Mouse (Mus musculus) kidney, embryonic 15.5 days (tissue): Measurements from ENCODE around the gene Cdrt4. TPM values are rescaled to one million over a fixed set of nuclear protein-coding genes. Genes with fewer than 3 reads are reported as not detected.

Source experiments
- ATAC-seq: fragments of 200-750 bp; cut with Nextera tagmentation; replicated peaks from 2 replicates; pipeline ENCODE4 v1.8.0; 2017; ENCODE audit warnings: moderate TSS enrichment; ENCODE audit not compliant: low FRiP score
- H3K27ac ChIP-seq: fragments of 300-500 bp; sonication (generic); 2 replicates; pipeline ENCODE4 v1.5.1; 2015; ENCODE audit warnings: mild to moderate bottlenecking, inconsistent platforms
- H3K27me3 ChIP-seq: fragments of 300-500 bp; sonication (generic); 2 replicates; pipeline ENCODE4 v1.6.1; 2015; ENCODE audit warnings: inconsistent platforms
- H3K36me3 ChIP-seq: fragments of 300-500 bp; sonication (generic); 2 replicates; pipeline ENCODE4 v1.6.1; 2015; ENCODE audit warnings: inconsistent platforms
- H3K4me1 ChIP-seq: fragments of 300-500 bp; sonication (generic); 2 replicates; pipeline ENCODE4 v1.6.1; 2015; ENCODE audit warnings: inconsistent platforms
- H3K4me2 ChIP-seq: fragments of 300-500 bp; sonication (generic); 2 replicates; pipeline ENCODE4 v1.6.1; 2015; ENCODE audit warnings: moderate library complexity, mild to moderate bottlenecking, inconsistent platforms
- H3K4me3 ChIP-seq: fragments of 300-500 bp; sonication (generic); replicated peaks from 2 replicates; pipeline ENCODE4 v1.5.1; 2015; ENCODE audit warnings: mild to moderate bottlenecking, inconsistent platforms
- H3K9ac ChIP-seq: fragments of 300-500 bp; sonication (generic); 2 replicates; pipeline ENCODE4 v1.6.1; 2015; ENCODE audit warnings: mild to moderate bottlenecking, inconsistent platforms
- H3K9me3 ChIP-seq: fragments of 300-500 bp; sonication (generic); replicated peaks from 2 replicates; pipeline ENCODE4 v1.6.1; 2016; ENCODE audit warnings: inconsistent platforms
- WGBS: fragments of 180-500 bp; shearing (Covaris S2); methylation state at CpG from one replicate; pipeline ENCODE4 v1.1.7; 2015; ENCODE audit warnings: mixed read lengths; 5-methylcytosine and 5-hydroxymethylcytosine counted together
- polyA plus RNA-seq: library from polyadenylated mRNA; unstranded; fragments of >200 nt; fragmentation: Nextera tagmentation; extraction: Ambion mirVana; gene quantifications from 2 replicates; pipeline ENCODE4 v1.2.1, GENCODE M21; 2015

Cdrt4 gene
- polyA plus RNA-seq, 1 experiment from 2014 or later = not detected

DNA sequence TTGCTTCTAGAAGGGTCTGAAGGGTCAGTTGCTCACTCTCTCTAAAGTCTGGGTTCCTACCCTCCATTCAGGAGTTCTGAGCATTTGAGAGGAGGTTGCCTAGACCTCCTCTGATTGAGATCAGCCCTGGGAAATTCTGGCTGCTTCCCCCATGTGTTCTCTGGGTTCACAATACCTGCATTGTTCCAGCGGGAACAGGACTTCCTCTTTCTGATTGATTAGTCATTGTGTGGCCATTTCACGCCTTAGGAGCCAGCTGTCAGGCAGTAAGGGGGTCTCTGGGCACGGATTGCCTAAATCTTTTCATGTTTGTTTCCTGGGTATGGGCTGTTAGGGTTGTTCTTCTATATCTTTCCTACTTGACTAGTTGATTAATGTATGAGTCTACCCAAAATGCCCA is 32.8 kb downstream of the Cdrt4 start:
- Histone ChIP-seq H3K27ac (0 out of 2 replicates have a peak overlapping the region, but pooled peaks have one; percentile 11), H3K9ac (no peak overlapping the region), H3K4me1 (peaks cover 3% of the 10 kb centered on the region; the same call in 1 of the 2 replicates), H3K4me2 (no peak overlapping the region), H3K4me3 (no peak overlapping the region), H3K36me3 (no peaks in the 10 kb centered on the region), H3K9me3 (no peaks in the 10 kb centered on the region), H3K27me3 (no peaks in the 10 kb centered on the region)
- no peak for ATAC-seq
- WGBS = 23% methylated on average over 3 of the region's 3 CpGs

DNA sequence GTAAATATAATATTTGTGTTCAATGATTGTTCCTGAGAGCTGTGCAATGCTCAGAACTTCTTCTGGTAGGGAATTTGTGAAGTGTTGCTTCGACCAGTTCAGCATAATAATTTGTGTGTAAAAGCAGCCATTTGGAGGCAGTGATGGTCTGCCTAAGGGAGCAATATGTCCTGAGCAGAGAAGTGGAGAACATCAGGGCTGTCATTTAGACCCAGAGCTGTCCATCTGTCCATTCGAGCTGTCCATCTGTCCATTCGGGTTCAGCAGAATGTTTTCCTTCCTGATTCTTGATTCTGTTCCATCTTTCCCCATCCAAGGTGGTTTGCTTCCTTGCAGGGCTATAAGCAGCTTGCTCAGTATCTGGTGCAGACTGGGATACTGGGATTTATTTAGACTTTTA is 33.4 kb downstream of the Cdrt4 start:
- Histone ChIP-seq H3K4me3 (no peak overlapping the region), H3K4me2 (no peak overlapping the region), H3K9me3 (no peaks in the 10 kb centered on the region), H3K4me1 (peaks cover 3% of the 10 kb centered on the region; the same call in 1 of the 2 replicates), H3K27me3 (no peaks in the 10 kb centered on the region), H3K9ac (no peak overlapping the region), H3K27ac (no peak overlapping the region), H3K36me3 (no peaks in the 10 kb centered on the region)
- ATAC-seq = no peak
- 70% methylated on average over 3 of the region's 3 CpGs for WGBS

DNA sequence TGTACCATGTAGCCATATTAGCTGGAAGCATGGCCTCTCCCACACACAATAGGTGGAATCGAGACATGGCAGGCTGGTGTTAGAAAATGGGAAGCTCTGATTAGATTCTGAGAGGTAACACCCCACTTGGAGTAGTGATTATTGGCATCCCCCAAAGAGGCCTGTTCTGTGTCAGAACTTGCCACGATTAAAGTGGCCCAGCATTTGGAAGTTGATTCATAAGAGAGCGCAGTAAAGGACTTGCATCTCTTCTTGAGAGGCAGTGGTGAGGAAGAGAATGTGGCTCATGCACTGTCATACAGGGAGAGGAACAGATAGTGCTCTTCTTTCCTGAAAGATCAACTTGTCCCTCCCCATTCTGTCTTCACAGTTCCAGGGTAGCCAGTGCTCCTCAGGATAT is 34.1 kb downstream of the Cdrt4 start:
- H3K36me3 ChIP-seq = no peaks in the 10 kb centered on the region
- no peaks in the 10 kb centered on the region for H3K9me3 ChIP-seq
- no peaks in the 10 kb centered on the region for H3K27me3 ChIP-seq
- H3K27ac ChIP-seq = no peak overlapping the region
- 91% methylated on average over 3 of the region's 3 CpGs for WGBS
- H3K4me2 ChIP-seq = no peak overlapping the region
- no peak overlapping the region for H3K9ac ChIP-seq
- H3K4me3 ChIP-seq = no peak overlapping the region
- peaks cover 3% of the 10 kb centered on the region; the same call in 1 of the 2 replicates for H3K4me1 ChIP-seq
- ATAC-seq = no peak

DNA sequence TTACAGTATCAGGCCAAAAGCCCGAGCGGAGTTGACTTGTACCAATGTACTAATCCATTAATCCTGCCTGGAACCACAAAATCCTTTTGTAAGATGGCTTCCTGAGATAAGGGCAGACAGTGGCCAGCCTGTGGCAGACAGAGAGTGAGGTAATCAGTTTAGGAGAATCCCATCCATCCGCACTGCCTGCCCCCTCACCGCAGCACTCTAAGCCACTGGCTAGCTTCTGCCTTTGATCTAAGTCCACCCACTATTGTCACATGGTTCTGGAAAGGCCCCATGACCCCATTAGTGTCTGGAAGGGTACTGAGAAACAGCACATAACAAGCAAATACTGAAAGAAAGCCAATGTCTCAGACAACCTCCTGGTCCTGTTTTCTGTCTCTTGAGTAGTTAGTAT is 35.6 kb downstream of the Cdrt4 start:
- Histone ChIP-seq H3K9ac (no peak overlapping the region), H3K36me3 (no peaks in the 10 kb centered on the region), H3K27ac (no peak overlapping the region), H3K27me3 (no peaks in the 10 kb centered on the region), H3K4me1 (peaks cover 3% of the 10 kb centered on the region; the same call in 1 of the 2 replicates), H3K4me2 (no peak overlapping the region), H3K9me3 (no peaks in the 10 kb centered on the region), H3K4me3 (no peak overlapping the region)
- whole genome bisulfite sequencing = 70% methylated on average over 4 of the region's 4 CpGs
- no peak for ATAC-seq

DNA sequence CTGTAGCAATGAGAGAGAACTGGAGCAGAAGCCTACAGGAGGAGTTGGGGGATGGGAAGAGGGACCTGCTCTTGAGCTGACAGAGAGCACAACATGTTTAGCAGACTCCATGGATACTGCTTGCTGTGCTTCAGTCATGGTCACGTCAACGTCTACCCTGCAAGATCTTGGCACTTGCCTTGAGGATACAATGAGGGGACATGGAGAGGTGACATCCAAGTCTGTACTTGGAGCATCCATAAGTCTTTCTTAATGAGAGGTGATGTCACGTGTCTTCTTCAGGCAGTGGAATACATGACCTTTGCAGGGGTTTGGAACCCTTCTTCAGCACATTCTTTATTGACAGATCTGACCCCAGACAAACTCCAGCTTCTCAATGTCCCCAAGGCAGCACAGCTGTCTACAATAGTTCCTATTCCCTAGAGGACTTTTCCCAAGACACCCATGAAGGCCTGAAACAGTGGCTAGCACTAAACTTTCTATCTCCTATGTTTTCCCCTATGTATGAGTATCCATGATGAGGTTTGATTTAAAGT is 39.2 kb downstream of the Cdrt4 start:
- H3K4me3 ChIP-seq = no peak overlapping the region
- no peaks in the 10 kb centered on the region for H3K36me3 ChIP-seq
- no peak overlapping the region for H3K4me2 ChIP-seq
- no peak for ATAC-seq
- H3K27me3 ChIP-seq = no peaks in the 10 kb centered on the region
- WGBS = 90% methylated on average over 3 of the region's 3 CpGs
- H3K9me3 ChIP-seq = no peaks in the 10 kb centered on the region
- H3K27ac ChIP-seq = no peak overlapping the region
- no peak overlapping the region for H3K9ac ChIP-seq
- 0 out of 2 replicates have a peak, but pooled peaks cover 7% of the 10 kb centered on the region for H3K4me1 ChIP-seq

DNA sequence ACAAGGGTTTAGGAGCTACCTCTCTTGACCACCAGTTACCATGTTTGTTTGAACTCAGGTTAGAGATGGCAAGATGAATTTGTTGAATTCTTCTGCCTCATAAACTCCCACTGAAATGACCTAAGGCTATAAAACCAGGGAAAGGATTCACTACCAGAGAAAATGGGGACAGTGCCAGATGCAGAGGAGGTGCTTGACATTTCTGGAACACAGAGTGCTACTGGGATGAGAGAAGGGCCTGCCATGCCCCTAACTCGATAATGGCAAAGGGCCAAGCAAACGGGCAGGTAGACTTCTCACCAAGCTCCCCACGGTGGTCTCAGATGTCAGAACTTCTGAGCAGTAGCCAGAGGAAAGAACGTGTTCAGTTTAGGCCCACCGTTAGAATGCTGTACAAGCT is 39.8 kb downstream of the Cdrt4 start:
- no peak overlapping the region for H3K27ac ChIP-seq
- no peaks in the 10 kb centered on the region for H3K36me3 ChIP-seq
- H3K4me1 ChIP-seq = peaks cover 9% of the 10 kb centered on the region; the same call in 1 of the 2 replicates
- H3K9ac ChIP-seq = no peak overlapping the region
- H3K27me3 ChIP-seq = no peaks in the 10 kb centered on the region
- WGBS = 70% methylated on average over 5 of the region's 5 CpGs
- ATAC-seq = no peak
- H3K4me2 ChIP-seq = no peak overlapping the region
- no peaks in the 10 kb centered on the region for H3K9me3 ChIP-seq
- H3K4me3 ChIP-seq = no peak overlapping the region

DNA sequence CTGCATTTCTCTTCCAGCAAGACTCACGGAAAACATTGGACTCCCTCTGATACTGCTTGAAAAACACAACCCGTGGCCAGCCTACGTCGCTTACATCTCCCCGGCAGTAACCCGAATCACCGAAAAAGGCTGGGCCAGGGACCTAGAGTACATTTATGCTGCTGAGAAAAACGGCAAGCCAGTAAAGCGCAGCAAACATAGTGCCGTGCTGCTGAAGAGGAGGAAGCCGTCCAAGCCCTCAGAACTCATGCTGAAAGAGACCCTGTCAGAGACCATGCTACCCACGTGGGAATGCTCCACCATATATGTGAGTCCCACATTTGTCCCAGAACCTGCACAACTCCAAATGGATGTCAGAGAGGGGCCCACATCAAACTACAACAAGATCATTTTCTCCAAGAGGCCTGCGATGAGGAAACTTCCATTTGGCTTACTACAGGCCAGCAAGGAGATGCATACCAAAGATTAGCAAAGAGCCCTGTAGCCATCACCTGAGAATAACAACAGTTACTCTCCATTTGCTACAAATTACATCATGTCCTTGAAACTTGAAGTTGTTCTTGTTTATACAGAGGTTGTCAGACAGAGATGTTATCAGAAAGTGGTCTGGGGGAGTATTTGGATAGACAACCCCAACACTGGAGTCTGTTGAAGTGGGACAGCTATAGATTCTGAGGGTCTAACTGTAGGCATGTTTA is 41.7 kb downstream of the Cdrt4 start:
- no peak overlapping the region for H3K9ac ChIP-seq
- no peak for ATAC-seq
- H3K27me3 ChIP-seq = no peaks in the 10 kb centered on the region
- H3K36me3 ChIP-seq = no peaks in the 10 kb centered on the region
- WGBS = 88% methylated on average over 13 of the region's 13 CpGs
- H3K4me3 ChIP-seq = no peak overlapping the region
- no peaks in the 10 kb centered on the region for H3K9me3 ChIP-seq
- no peak overlapping the region for H3K4me2 ChIP-seq
- H3K4me1 ChIP-seq = peaks cover 26% of the 10 kb centered on the region
- no peak overlapping the region for H3K27ac ChIP-seq

DNA sequence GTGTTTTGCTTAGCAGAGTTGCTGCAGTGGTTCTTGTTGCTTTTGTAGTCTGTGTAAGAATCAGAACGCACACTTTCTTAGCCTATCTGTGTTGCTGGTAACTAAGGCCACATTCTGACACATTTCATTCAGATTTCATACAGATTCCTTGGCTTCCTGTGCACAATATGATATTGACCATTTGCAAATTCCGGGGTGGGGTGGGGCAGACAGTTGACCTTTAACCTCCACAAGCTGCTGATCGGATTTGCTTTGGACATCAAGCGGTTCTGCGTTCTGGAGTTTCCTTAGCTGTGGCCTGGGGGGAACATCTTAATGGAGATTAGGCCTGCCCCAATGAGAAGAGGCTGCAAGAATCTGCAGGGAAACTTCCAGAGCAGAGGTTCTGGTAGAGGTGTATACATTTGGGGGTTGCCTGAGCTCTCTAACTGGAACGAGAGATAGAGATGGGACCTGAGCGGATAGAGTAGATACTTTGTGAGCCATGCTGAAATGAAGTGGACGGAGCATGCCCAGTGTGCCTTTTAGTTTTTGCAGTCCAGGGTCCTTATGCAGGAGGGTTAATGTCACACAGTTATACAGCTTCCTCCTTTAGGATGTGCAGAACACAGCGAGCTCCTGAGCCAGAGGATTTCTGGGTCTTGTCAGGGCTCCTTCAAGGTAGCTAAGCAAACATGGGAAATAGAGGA is 44.2 kb downstream of the Cdrt4 start:
- H3K27ac ChIP-seq = 0 out of 2 replicates have a peak overlapping the region, but pooled peaks have one; percentile 55

DNA sequence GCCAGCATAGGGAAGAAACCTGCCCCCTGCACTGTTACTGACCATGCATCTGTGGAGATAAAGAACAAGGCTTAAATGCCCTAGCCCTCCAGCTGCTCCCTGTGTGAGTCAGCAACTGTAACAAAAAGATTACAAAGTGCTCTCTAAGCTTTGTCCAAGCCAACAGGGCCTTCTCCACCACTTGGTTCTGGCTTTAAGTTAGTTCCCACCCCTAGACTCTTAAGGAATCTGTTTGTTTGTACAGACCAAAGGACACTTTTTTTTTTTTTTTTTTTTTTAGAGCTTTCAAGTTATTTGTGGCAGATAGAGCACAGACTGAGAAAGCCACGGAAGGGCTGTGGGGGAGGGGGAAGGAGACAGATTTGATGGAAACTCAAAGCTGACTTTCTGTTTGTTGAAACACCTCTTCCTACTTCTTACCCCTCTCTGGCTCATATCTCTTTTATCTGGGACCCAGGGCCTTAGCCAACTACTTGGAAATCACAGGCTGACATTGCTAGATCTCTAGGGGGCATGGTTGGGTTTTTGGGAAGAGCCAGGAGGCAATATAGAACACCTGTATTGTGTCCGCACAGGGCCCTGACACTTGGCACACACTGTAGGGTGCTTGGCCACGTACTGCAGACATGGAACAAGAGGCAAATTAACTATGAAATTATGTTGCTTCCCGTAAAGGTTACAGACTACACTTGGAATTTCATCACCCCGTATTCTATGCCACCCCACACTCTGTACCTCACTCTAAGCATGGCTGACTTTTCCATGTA is 44.9 kb downstream of the Cdrt4 start:
- Histone ChIP-seq H3K9ac (no peak overlapping the region), H3K4me3 (no peak overlapping the region), H3K36me3 (no peaks in the 10 kb centered on the region), H3K27ac (peak overlapping the region; percentile 55; the same call in 1 of the 2 replicates), H3K4me1 (peaks cover 36% of the 10 kb centered on the region), H3K27me3 (no peaks in the 10 kb centered on the region), H3K4me2 (no peak overlapping the region), H3K9me3 (no peaks in the 10 kb centered on the region)
- no peak for ATAC-seq
- WGBS = 73% methylated on average over 5 of the region's 5 CpGs

More for the DNA sequence above, 44.2 kb downstream of the Cdrt4 start:
- Histone ChIP-seq H3K36me3 (no peaks in the 10 kb centered on the region), H3K4me3 (no peak overlapping the region), H3K9me3 (no peaks in the 10 kb centered on the region), H3K9ac (no peak overlapping the region), H3K4me1 (peaks cover 36% of the 10 kb centered on the region), H3K4me2 (no peak overlapping the region), H3K27me3 (no peaks in the 10 kb centered on the region)
- no peak for ATAC-seq
- WGBS = 84% methylated on average over 9 of the region's 9 CpGs

DNA sequence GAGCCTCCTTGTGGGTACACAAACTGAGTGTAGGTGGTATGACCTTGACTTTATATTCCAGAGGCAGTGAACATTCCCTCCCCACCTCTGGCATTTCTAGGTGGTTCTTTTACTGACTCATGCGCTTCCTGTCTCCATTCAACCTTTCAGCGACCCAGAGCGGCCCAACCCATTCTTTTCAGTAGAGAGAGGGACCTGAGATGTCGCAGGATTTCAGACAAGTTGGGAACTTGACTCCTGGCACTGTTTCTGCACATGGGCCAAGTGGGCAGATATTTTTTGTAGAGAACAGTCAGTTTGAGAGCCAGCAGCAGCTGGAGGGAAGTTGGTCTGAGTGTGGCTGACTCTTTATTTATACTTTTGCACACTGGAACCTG is 45.5 kb downstream of the Cdrt4 start:
- no peaks in the 10 kb centered on the region for H3K9me3 ChIP-seq
- H3K4me2 ChIP-seq = no peak overlapping the region
- no peak overlapping the region for H3K9ac ChIP-seq
- 62% methylated on average over 4 of the region's 4 CpGs for WGBS
- peak overlapping the region; percentile 55; the same call in 1 of the 2 replicates for H3K27ac ChIP-seq
- no peak for ATAC-seq
- H3K4me1 ChIP-seq = peaks cover 36% of the 10 kb centered on the region
- H3K4me3 ChIP-seq = no peak overlapping the region
- H3K36me3 ChIP-seq = no peaks in the 10 kb centered on the region
- no peaks in the 10 kb centered on the region for H3K27me3 ChIP-seq

DNA sequence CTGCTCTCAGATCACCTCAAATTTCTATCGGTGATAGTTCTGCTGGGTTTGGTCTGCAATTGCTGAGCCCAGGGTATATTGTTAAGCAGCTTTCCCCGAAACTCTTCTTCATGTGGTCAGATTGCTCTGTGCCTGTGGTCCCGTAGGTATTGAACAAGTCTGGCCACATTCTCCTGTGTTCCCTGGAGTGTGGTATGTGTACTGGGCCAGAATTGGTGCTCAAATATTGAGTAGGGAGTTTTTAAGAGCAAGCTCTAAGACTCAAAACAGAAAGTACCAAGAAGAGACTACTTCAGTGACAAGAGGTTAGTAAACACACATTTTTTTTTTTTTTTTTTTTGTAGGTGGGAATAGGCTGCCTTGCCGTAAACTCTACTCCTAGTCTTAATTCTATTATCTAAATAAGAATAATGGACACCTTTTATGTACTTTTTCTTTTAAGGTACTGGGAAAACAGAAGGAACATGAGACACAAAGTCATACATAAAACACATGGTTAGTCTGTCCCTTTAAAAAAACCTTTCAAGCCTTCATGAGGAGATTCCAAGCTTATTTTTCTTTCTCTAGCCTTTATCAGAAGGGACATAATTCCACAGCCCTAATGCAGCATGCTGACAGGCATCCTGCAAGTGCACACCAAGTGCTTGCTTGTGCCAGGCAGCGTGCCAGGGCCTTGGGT is 46.2 kb downstream of the Cdrt4 start:
- ATAC-seq = no peak
- H3K36me3 ChIP-seq = no peaks in the 10 kb centered on the region
- peak overlapping the region; percentile 81 for H3K27ac ChIP-seq
- H3K4me2 ChIP-seq = 0 out of 2 replicates have a peak overlapping the region, but pooled peaks have one; percentile 10
- no peaks in the 10 kb centered on the region for H3K9me3 ChIP-seq
- no peak overlapping the region for H3K4me3 ChIP-seq
- no peak overlapping the region for H3K9ac ChIP-seq
- WGBS = 67% methylated on average over 5 of the region's 5 CpGs
- no peaks in the 10 kb centered on the region for H3K27me3 ChIP-seq
- H3K4me1 ChIP-seq = peaks cover 36% of the 10 kb centered on the region
